Mouse (Mus musculus) lung, adult 2 months (tissue): Measurements from ENCODE around the gene Pbx4.

Experiments used
- CTCF ChIP-seq: fragments of 200-500 bp; IDR thresholded peaks from 2 replicates; pipeline ENCODE4 v1.5.1; 2011; ENCODE audit warnings: mild to moderate bottlenecking, low read length, control low read depth; ENCODE audit not compliant: insufficient read depth
- POLR2A ChIP-seq: fragments of 200-500 bp; IDR thresholded peaks from 2 replicates; pipeline ENCODE4 v1.6.1; 2011; ENCODE audit warnings: low read depth, mild to moderate bottlenecking, control low read depth, low read length, borderline replicate concordance; ENCODE audit errors: extremely low read depth

DNA sequence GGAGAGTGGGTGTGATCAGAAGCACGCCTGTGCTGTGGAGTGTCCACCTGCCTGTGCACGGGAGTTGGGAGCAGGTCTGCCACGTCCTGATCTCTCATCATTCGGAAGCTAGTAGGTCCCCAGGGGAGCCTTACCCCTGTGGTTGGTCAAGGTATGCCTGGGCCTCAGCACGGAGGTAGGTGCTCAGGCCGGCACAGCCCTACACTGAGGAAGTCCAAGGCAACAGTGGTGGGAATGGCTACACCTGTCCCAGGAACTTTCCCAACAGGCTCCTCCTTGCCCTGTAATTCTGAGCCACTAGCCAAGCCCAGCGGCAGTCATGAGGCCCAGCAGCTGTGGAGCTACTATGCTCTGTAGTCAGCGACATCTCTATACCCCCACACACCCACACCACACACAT, 47.4 kb downstream of the Pbx4 start:
- no peak for TF ChIP-seq POLR2A
- TF ChIP-seq CTCF: no peak
